Mouse (Mus musculus): ENCODE measurements around the gene Top1.

GRCm38 (mm10) chr2:160770409-160770808 is 124.7 kb downstream of the Top1 start:
- no peak for TF ChIP-seq POLR2A (IDR thresholded peaks at IDR 0.05; ENCODE audit: control insufficient read depth, extremely low read depth, insufficient read depth, low read length, poor library complexity)
- no peak for TF ChIP-seq CTCF (IDR thresholded peaks at IDR 0.05; ENCODE audit: borderline replicate concordance, control insufficient read depth, extremely low read depth, insufficient read depth, low read length, poor library complexity)

All from thymus, adult 2 months (tissue).